20 mouse cellular contexts compared by ENCODE assay signal in genomic region chr1:138955455-138955854, GRCm38 (mm10).
"Had no signal": no experiment of that assay in that cellular context is flagged by ENCODE, and none has a peak within 500 bp of the region (broad histone marks: within the 10 kb centered on the region; RNA-seq: fewer than 3 reads in every experiment).

No protein-coding gene starts in this region.

- DNase-seq: kidney, adult 2 months; kidney, postnatal 25 days; liver; lung, adult 2 months; lung, postnatal 14 days; lung, postnatal 4 days; retina, postnatal 1 day; thymus, postnatal 25 days had no signal

- H3K36me3 ChIP-seq: limb, embryonic 10.5 days; limb, embryonic 13.5 days; liver, embryonic 12.5 days; liver, embryonic 15.5 days; midbrain, embryonic 10.5 days; midbrain, embryonic 13.5 days; neural tube, embryonic 12.5 days; neural tube, embryonic 15.5 days; stomach, embryonic 15.5 days had no signal

- H3K27me3 ChIP-seq: limb, embryonic 13.5 days; liver, embryonic 12.5 days; liver, embryonic 15.5 days; megakaryocyte, embryonic 14.5 days; midbrain, embryonic 13.5 days; neural tube, embryonic 12.5 days; neural tube, embryonic 15.5 days; stomach, embryonic 15.5 days had no signal

- ATAC-seq: intestine, postnatal 0 days; liver, embryonic 12.5 days; midbrain, embryonic 13.5 days had no signal

- H3K4me3 ChIP-seq: limb, embryonic 10.5 days; limb, embryonic 13.5 days; liver, embryonic 12.5 days; liver, embryonic 15.5 days; megakaryocyte, embryonic 14.5 days; midbrain, embryonic 10.5 days; midbrain, embryonic 13.5 days; neural tube, embryonic 12.5 days; neural tube, embryonic 15.5 days; stomach, embryonic 15.5 days had no signal

- H3K27ac ChIP-seq: kidney, postnatal 0 days; limb, embryonic 10.5 days; limb, embryonic 13.5 days; liver, embryonic 12.5 days; liver, embryonic 15.5 days; midbrain, embryonic 10.5 days; midbrain, embryonic 13.5 days; neural tube, embryonic 12.5 days; neural tube, embryonic 15.5 days; stomach, embryonic 15.5 days had no signal

- H3K9me3 ChIP-seq: limb, embryonic 10.5 days; limb, embryonic 13.5 days; liver, embryonic 12.5 days; liver, embryonic 15.5 days; megakaryocyte, embryonic 14.5 days; midbrain, embryonic 10.5 days; midbrain, embryonic 13.5 days; neural tube, embryonic 12.5 days; neural tube, embryonic 15.5 days; stomach, embryonic 15.5 days had no signal

- H3K4me1 ChIP-seq: limb, embryonic 10.5 days; limb, embryonic 13.5 days; liver, embryonic 15.5 days; midbrain, embryonic 13.5 days; neural tube, embryonic 12.5 days; neural tube, embryonic 15.5 days; stomach, embryonic 15.5 days had no signal

- H3K9ac ChIP-seq: limb, embryonic 13.5 days; liver, embryonic 12.5 days; liver, embryonic 15.5 days; midbrain, embryonic 13.5 days; neural tube, embryonic 12.5 days; neural tube, embryonic 15.5 days; stomach, embryonic 15.5 days had no signal
